Mouse (Mus musculus) left cerebral cortex, adult 18-20 months (tissue): ENCODE results near the gene Exosc2. TPM values are rescaled to one million over a fixed set of nuclear protein-coding genes. Genes with fewer than 3 reads are reported as not detected.

Experiments
- DNase-seq, 2 experiments: peaks; one replicate each; pipeline ENCODE4 v3.0.0; 2021 to 2022; ENCODE audit warnings: low spot score in 2 of 2, mixed read lengths in 1 of 2
- total RNA-seq, 2 experiments: library from RNA; stranded (reverse); gene quantifications; 2 replicates each; pipeline ENCODE4 v1.2.3; 2021

Gene Exosc2
- total RNA-seq, 2 experiments from 2014 or later, result 19.5 to 24.2 TPM

DNA sequence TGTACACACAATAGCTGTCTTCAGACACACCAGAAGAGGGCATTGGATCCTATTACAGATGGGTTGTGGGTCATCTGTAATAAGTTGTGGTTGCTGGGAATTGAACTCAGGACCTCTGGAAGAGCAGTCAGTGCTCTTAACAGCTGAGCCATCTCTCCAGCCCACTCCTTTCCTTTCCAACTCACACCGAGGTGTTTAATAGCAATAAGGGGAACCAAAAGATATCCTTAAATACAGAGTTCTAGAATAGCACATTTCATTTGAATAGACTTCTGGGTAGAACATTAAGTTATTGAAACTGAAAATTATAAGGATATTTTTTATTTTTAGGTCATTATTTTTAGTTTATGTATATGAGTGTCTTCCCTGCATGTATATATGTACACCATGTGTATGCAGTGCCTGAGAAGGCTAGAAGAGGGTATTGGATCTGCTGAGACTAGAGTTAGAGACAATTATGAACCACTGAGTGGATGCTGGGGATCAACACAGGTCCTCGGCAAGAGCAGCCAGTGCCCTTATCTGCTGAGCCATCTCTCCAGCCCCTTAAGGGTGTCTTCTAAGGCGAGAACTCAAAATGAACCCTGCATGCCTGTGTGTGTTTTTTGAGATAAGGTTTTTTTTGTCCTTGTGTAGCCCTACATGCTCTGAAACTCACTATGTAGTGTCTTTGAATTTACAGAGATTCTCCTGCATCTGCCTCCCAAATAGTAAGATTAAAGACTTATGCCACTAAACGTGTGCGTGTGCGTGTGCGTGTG lies 54.4 kb downstream of the Exosc2 start:
- no peak for DNase-seq

DNA sequence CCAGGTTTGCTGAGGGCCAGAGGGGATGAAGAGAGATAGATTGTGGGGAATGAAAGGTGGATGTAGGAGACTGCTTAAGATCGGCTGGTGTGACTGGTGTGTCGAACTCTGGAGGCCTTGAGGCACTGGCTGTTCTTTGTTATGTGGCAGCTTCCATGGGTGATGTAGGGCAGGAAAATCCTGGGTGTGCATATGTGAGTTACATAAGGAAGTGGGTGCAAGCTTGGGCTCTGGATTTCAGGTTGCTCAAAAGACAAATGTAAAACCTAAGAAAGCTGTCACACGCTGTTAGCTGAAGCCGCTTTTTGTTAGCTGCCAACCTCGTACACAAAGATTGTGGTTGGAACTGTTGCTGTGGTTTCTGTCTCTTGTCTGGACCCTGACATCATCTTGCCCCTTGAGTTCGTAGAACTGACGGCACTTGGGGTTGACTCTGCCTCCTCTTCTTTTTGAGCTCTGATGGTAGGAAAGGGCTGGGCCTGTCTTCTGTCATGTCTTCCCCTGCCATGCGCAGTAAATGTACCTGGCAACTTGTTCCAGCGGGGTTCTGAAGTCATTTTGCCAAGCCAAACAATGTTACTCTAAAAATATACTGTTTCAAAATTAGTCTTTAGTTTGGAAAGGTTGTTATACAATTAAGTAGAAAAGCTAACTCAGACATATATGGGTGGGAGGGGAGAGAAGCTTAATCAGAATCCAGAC lies 57.2 kb downstream of the Exosc2 start:
- DNase-seq, result peak in 1 of 2 experiments; percentile 40

DNA sequence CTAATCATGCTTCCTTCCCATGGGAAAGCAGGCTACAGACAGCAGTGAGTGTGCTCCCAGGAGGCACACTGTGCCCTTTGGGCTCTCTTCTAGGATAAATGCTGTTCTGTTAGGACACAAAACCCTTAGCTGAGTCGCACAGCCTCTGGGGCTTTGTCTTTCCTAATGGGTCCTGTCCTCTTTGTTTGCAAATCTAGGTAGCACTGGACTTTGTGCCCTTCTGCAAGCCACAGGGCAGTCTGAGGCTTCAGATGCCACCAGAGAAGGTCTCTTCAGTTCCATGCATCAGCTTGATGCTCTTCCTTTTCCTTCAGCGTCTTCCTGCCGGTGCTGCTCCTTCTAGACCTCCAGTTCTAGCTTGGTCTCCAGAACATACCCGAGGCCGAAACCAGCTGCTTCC lies 60.1 kb downstream of the Exosc2 start:
- DNase-seq, result no peak

Other genes starting within 250 kb of the Exosc2 start
- 10 to 100 TPM; 44.0 to 49.5 TPM for gene Ass1, start 200.5 kb upstream of the Exosc2 start, total RNA-seq
- gene Fubp3, start 98.1 kb upstream of the Exosc2 start, total RNA-seq, result 10 to 100 TPM; 33.3 to 33.8 TPM
- under 1 TPM; 0.14 to 0.26 TPM for gene Prdm12, start 30.7 kb upstream of the Exosc2 start, total RNA-seq
- gene Abl1, start 17.7 kb downstream of the Exosc2 start, total RNA-seq, result 10 to 100 TPM; 39.2 to 39.9 TPM
- not detected for gene Qrfp, start 139.9 kb downstream of the Exosc2 start, total RNA-seq
- gene Fibcd1, start 175.3 kb downstream of the Exosc2 start, total RNA-seq, result 1 to 10 TPM; 7.4 to 9.2 TPM
- gene Lamc3, start 216.6 kb downstream of the Exosc2 start, total RNA-seq, result 1 to 10 TPM; 5.7 to 7.9 TPM